Mouse (Mus musculus) granulocyte monocyte progenitor cell, adult 5-6 weeks (primary cell): ENCODE measurements around the gene Fgf10. TPM values are rescaled to one million over a fixed set of nuclear protein-coding genes. Genes with fewer than 3 reads are reported as not detected.
A peak's percentile ranks its signal among the peaks of the same experiment; 100 is the strongest.

Source experiments
- ATAC-seq: replicated peaks from 2 replicates; pipeline ENCODE4 v1.8.0; 2016; ENCODE audit warnings: mild to moderate bottlenecking, moderate TSS enrichment, inconsistent platforms; ENCODE audit not compliant: poor library complexity, severe bottlenecking
- total RNA-seq, 2 experiments: library from RNA; stranded (forward) in 1 of 2; stranded (reverse) in 1 of 2; fragments of 200-712, 200-1000 nt in 1 of 2; fragments of >200 nt in 1 of 2; fragmentation: Nextera tagmentation in 1 of 2; gene quantifications; 2 replicates each; pipeline ENCODE4 v1.2.3; 2014 to 2017

The Fgf10 gene
- not detected in 2 replicates for total RNA-seq (2014; fragmentation: Nextera tagmentation)
- total RNA-seq (2017) = not detected in 2 replicates

DNA sequence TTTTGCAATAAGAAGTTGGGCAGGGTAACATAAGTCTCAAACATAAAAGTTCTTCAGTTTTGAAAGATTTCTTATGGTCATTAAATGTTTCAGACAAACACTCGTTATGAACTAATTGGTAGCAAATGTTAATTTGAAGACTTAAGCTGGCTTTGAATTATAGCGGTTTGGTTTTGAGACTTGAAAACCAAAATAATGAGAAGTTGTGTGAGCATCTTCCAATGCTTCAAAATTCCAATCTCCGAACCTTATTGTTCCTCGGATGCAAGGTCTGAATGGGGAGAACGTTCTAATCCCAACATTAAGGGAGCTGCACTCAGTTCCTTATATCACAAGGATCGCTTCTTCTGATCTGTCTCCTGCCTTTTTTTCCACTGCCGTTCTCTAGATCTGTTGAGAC lies at the start of gene Fgf10:
Gene Fgf10 (plus strand): TSS at position 301 of the 400 bp plus-strand sequence.
- no peak for ATAC-seq

DNA sequence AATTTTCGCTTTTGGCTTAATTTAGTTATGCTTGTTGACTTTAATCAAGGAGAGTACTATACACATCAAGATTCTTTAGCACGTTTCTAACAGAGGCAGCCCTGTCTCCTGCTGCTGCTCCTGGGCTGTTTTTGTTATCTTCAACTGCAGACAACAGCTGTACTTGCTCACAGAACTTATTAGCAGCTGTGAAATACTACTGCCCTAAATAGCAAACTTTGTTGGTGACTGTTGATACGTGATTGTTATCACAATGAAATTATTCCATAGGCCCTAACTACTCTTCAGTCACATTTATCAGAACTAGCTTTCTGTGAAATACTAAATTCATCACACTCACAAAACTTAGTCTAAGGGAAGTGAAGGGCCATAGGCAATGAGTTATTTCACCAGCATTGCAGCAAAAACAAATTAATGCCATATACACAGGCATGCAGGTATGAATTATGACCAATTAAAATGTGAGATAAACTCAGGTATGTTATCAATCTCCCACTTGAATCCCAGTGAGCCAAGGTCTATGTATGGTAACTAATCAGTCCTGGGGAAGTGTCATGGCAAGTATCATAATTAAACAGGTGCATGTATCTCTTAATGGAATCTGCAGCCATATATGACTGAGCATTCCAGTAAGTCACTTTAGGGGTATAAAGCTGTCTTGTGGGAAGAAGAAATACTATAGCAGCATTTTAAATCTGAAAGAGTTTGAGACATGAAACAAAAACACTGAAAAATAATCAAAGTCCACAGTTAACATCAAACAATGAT lies 39.7 kb upstream of the Fgf10 start:
- ATAC-seq = no peak

DNA sequence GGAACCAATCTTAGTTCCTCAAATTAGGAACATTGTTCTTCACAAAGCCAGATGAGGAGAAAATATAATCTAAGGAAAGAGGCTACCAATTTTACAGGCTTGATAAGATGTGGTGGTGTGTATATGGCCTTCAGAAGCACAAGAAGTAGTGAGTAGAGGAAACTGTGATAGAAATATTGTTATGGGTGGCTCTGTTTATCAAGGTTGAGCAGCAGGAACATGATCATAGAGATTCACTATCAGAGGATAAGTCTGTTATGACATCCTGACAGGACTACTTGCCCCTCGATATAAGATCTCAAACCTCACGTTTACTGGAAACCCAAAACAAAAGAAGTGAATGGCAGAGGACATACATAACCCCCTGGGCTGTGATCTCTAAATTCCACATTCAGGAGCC lies 38.1 kb upstream of the Fgf10 start:
- ATAC-seq = no peak

DNA sequence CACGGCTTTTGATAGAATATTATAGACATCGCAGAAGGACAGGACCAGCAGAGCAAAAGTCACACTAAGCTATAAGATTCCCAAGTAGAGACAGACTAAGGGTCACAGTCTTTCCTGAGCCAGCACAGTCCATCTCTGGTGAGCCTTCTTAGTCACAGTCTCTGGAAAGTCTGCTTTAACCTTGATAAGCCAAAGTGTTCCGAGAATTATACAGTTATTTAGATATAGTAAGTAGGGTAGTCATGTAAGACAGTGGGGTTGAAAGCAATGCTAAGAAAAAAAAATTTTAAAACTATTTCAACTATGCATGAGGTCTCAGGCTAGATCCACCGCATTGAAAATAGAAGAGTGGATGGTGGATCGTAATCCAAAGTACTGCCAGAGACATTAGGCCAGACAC lies 33.5 kb upstream of the Fgf10 start:
- ATAC-seq = no peak

DNA sequence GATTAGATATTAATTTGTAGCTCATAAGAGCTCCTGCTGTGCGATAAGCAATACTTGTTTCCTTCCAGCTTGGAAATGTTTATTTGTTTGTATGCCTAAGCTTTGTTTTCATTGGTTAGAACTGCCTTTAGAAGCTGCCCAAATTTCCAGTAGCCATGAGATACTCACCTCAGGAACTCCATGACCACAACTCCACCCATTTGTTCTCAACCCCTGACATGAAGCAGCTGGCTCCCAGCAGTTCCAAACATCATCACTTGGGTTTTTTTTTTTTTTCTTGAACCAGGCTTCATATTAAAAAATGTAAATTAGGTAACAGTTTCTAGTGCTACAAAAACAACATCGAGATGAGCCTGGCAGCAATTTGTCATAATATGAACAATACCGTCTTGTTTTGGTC lies 27.0 kb upstream of the Fgf10 start:
- no peak for ATAC-seq

DNA sequence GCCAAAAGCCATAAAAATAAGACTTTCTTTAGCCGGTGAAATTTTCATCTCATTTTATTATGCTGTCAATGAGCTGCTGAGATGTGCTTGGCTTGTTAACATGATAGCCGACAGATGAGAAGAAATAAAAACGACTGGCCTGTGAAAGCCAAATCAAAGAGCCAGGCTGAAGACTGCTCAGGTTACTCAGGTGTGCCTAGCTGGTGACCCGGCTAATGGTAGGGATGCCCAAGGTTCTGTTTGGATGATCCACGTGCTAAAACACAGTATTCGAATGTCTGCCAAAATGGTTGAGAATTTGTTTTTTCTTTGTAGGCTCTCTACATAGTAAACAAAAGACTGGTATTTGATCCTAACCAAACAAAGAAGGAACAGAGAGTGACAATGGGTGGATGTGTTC lies 26.5 kb upstream of the Fgf10 start:
- ATAC-seq = no peak

DNA sequence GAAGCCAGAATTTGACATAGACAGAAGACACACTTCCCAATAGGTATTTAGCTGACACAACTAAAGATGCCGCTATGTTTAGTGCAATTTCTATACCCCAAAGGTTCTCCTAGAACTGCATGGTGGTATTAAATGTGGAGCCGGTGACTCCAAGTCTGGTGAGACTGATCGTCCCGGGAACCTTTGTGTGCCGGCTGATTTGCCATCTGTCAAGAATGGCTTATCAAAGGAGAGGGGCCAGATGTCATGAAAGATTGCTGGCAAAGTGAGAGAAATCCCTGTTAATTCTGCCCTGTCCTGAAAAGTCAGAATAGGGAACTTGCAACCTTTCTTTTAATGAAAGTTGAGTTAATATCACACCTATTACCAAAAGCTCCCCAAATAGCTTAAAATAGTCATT lies 12.6 kb upstream of the Fgf10 start:
- ATAC-seq = no peak

DNA sequence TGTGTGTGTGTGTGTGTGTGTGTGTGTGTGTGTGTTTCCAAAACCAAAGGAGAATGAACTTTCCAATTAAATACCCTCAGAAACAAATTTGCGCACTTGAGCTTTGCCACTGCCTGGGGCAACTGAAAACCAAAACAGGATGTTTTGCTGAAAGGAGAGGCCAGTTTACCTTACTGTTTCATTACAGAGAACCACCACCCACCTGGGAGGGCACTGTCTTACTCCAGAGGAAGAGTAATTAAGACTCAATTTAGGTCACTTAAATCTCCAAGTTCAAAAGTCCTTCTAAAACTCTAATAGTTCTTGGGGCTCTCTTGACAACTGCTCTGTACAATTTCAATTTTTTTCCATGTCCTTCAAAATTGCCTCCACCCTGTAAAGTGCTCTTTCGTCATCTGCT lies 11.6 kb upstream of the Fgf10 start:
- ATAC-seq = no peak

DNA sequence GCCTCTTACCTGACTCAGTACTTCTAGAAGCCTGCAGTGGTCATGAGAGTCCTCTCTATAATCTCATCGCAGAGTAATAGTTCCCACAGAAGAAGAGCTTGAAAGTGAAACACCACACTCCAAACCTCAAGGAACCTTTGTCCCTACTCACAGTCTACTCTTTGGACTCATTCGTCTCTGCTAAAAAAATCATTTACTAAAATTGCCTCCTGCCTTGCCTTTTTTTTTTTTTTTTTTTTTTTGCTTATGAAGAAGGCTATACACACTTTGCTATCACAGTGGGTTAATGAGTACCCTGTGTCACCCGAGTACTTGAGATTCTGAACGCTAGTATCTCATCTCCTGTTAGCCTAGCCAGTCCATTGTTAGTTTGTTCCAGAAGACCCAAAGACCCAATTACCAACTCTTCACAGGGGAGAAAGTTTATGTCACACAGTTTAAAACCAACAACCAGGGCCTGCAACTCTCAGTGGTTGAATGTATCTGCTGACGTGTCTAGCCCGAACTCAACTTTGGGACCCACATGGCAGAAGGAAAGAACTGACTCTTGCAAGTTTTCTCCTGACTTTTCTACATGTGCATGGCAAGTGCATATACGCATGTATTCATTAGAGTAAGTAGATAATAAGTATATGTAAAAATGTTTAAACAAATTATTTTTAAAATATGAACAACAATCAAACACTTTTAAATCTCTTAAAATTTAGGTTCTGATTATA lies 10.8 kb upstream of the Fgf10 start:
- no peak for ATAC-seq

DNA sequence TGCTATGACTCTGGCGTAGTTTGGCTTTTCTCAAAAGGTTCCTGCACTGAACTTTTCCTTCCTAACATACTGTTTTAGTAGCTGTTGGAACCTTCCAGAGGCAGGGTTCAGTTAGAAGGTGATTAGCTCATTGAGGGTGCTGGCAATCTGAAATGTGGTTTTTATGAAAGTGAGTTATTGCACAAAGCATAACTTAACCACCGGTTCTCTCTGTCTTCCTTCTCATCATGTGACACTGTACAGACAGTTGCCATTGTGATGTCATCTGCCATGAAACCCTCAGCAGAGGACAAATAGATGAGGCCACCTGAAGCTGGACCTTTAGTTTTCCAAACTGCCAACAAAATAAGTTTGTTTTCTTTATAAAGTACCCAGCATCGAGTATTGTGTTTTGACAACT lies 7.9 kb upstream of the Fgf10 start:
- ATAC-seq = peak; percentile 69

DNA sequence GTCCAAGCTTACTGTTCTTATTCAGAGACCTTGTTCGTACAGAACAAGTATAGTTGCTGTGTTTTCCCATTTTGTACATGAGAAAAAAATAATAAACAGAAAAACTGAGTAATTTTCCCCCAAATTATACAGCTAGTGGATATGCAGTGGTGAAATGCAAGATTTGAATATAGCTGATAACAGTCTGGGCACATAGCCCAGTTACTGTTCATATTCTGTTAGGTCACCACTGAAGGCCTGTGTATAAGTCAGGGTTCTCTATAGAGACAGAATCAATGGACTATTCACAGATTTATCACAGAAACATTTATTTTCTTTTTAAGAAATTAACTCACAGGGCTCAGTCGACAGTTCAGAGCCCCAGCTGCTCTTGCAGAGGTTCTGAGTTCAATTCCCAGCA lies 4.7 kb upstream of the Fgf10 start:
- ATAC-seq = no peak

DNA sequence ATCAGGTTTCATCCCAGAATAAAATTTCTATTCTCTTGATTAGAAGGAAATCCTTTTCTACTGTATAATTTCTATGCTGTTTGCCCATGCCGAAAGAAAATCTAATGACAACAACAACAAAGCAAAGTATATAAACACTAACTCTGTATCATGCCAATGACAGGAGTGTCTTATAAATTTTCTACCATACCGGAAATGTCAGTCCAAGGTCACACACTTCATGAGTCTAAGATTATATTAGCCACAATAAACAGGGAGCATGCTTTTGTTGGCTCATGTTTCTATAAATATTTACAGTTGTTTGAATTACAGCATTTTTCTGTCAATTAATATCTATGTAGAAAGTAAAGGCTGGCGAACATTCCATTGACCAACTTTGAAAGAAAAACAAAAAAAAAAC lies 9.6 kb downstream of the Fgf10 start:
- no peak for ATAC-seq

DNA sequence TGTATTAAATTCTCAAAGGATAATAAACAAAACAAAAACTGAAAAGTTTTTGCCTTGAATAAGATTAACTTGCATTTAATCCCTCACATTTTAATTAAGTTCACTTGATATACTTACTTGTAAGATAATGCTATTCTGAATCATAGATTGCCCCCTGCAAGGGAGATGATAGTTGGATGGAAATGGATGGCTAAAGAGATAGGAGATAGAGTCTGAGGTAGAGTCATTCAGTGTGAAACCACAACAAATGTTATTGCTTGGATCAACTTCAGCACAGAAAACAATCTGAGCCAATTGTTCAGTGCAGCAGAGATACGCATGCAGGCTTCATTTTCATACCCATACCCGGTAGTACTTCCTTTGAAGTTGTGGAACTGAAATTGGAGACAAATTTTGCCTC lies 23.5 kb downstream of the Fgf10 start:
- ATAC-seq = no peak

DNA sequence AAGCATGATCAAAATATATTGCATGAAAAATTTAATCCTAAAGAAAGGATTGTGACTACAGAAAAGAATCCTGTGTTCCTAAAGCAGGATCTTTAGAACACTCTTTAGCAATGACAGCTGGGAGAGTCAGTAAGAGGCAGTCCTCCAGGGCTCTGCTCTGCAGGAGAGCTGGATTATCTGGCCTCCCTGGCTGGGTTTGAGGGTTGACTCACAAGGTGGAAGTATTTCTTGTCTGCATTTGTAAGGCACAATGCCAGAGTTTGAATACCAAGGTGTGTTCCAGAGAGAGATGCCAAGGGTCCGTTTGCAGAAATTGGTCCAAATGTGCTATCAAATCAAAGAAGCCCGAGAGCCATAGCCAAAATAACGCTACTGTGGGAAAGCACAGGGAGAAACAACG lies 25.5 kb downstream of the Fgf10 start:
- no peak for ATAC-seq

DNA sequence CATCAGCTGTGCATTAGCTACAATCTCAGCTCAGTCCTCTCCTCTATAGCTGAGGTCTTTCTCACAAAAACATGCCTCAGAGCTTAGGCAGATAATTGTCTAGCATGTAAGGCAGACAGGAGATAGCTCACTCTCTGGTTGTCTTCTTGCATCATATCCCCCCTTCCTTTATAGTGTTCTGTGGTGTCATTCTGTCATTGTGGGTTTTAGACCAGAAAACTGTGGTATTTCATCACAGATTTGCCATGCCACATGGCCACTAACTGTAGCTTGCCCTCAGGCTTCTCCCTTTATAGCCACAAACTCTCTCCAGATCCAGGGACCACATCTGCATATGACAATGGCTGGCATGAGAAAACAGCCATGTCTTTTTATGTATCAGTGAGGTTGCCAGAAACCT lies 34.1 kb downstream of the Fgf10 start:
- peak; percentile 99 for ATAC-seq

DNA sequence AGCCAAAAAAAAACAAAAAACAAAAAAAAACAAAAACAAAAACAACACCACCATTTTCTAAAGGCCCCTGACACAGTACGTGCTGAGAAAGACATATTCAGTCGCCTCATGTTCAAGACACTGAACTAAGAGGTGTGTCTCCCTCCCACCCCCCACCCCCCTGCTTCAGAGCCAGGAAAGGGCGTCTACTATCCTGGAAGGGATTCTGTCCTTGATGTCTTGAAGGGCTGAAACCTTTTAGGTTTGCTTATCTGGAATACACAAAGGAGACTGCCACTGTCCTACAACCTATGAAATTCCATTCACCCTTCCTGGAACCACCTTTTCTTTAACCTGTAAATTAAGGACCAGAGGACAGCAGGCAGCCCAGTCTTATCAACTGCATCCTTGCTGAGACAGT lies 36.1 kb downstream of the Fgf10 start:
- no peak for ATAC-seq

DNA sequence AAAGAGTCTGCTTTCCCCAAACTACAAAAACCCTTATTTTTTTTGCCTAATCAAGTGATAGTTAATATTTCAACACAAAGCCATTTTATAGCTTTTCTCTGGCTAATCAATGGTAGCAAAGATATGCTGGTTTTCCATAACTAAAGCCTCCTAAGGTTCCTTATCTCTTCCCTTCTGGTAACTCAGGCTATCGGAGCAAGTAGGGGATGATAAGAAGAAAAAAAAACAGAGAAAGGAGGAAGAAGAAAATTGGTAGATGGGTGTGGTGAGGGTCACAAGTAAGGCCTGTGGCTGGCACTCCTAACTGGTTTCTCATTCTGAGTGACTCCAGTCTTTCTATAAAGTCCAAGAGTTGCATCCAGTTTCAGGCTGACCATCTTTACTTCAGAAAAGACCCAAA lies 40.3 kb downstream of the Fgf10 start:
- no peak for ATAC-seq

DNA sequence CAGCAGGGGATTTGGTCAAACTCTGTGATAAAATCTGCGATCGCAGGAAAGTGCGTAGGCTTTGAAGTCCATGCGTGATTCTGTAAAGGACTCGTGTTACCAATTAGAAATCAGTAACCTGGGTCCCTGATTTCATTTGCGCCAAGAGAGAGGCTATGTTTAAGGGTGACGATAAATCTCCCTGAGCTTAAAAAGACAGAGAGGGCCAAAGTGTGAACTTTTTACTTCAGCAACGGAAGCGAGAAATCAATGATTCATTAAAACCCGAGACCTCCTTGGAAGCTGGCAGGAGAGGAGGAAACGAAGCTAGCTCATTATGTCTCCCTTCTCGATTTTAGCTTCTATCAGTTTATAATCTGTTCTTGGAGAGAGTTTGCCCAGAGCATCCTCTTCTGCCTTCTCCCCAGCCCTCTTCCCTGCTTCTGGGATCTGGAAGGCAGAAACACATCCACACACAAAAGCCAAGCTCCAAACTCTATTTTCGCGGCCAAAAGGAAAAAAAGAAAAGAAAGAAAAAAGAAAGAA lies 44.1 kb downstream of the Fgf10 start:
- no peak for ATAC-seq

DNA sequence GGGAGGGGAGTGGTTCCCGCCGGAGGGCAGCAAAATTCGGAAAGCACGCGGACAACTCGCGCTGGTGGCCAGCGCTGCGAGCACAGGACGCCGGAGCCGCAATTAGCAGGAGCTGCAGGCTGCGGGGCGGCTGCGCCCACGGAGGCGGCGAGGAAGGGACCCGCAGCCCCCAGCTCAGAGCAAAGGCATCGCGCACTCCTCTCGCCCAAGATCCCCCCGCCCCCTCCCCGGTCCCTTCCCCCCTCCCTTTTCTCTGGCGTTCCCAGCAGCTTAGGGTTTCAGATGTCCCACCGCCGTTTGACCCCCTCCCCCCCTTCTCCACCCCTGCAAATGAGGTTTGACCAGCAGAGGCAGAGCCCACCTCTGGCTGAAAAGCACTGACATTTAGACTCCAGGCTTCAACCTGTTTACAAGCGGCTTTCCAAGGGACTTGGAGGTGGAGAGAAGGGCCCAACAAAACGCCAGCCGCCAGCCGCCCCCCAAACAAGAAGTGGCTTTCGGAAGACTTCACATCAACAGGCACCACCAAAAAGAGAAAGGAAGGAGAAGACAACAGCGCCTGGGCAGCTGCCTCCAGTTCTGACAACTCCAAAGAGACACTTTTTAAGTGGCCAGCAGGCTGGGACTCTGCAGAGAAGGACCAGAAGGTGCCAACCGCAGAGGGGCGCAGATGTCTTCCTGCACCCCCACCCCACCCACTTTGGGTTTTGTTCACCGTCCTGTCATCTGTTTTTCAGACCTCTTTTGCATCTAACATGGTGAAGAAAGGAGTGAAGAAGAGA lies 44.9 kb downstream of the Fgf10 start:
- ATAC-seq = peak; percentile 45

DNA sequence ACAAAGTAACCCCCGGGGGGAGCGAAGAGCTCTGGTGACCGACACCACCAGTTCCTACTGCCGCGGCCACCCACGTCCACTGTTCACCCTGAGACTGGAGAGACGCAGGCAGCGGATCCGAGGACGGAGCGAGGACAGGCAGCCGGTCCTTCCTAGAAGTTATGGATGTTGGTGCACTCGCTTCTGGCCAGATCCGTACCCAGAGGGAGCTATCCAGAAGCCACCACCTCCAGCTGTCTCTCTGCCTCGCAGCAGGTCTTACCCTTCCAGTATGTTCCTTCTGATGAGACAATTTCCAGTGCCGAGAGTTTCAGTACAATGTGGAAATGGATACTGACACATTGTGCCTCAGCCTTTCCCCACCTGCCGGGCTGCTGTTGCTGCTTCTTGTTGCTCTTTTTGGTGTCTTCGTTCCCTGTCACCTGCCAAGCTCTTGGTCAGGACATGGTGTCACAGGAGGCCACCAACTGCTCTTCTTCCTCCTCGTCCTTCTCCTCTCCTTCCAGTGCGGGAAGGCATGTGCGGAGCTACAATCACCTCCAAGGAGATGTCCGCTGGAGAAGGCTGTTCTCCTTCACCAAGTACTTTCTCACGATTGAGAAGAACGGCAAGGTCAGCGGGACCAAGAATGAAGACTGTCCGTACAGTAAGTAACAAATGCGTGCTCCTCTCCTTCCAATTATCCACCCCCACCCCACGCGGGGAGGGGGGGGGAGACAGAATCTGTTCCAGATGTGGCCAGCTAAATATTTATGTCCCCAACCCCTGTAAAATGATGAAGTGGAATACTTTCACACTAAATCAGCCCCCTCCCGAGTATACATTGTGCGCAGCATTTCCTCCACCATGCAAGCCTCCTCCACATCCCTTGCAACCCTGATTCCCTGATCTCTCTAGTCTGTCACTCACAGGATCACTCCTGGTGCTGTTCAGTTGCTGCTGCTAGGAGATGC lies 45.8 kb downstream of the Fgf10 start:
- peak; percentile 41 for ATAC-seq
